Mouse (Mus musculus) liver, adult 2 months (tissue): ENCODE measurements around the gene Enpp1.

ENCODE experiments used
- CTCF ChIP-seq: fragments of 200-500 bp; IDR thresholded peaks from 2 replicates; pipeline ENCODE4 v1.5.1; 2011; ENCODE audit warnings: low read depth, low read length, control low read depth
- POLR2A ChIP-seq: fragments of 200-500 bp; IDR thresholded peaks from 2 replicates; pipeline ENCODE4 v1.6.1; 2011; ENCODE audit warnings: low read length, control low read depth; ENCODE audit not compliant: insufficient read depth; ENCODE audit errors: extremely low read depth

DNA sequence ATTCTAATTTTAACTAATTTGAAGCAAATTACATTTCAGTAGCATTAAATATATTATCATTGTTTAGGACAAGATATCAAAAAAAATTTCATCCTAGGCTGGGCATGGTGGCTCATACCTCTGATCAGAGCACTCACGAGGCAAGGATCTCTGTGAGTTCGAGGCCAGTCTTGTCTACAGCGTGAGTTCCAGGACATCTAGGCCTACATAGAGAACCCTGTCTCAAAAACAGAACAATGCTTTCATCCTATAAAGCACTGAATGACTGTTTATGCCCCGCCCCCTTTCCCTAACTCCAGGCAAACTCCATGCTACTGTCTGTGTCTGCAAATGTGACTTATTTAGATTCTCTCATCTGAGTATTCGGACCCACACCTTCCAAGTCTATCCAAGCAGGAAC is 80.8 kb downstream of the Enpp1 start:
- no peak for TF ChIP-seq CTCF
- no peak for TF ChIP-seq POLR2A
